Mouse (Mus musculus) hindbrain, embryonic 12.5 days (tissue): Measurements from ENCODE around the gene Cldn9. TPM values are rescaled to one million over a fixed set of nuclear protein-coding genes. Genes with fewer than 3 reads are reported as not detected.
A peak's percentile ranks its signal among the peaks of the same experiment; 100 is the strongest.

Experiments
- ATAC-seq: fragments of 200-750 bp; cut with Nextera tagmentation; 2 replicates; pipeline ENCODE4 v1.8.0; 2017; ENCODE audit warnings: moderate TSS enrichment; ENCODE audit not compliant: low FRiP score
- H3K27ac ChIP-seq: fragments of 300-500 bp; sonication (generic); 2 replicates; pipeline ENCODE4 v1.5.1; 2016; ENCODE audit warnings: mild to moderate bottlenecking
- H3K27me3 ChIP-seq: fragments of 300-500 bp; sonication (generic); 2 replicates; pipeline ENCODE4 v1.6.1; 2016; ENCODE audit warnings: mild to moderate bottlenecking
- H3K36me3 ChIP-seq: fragments of 300-500 bp; sonication (generic); 2 replicates; pipeline ENCODE4 v1.6.1; 2016; ENCODE audit warnings: mild to moderate bottlenecking
- H3K4me1 ChIP-seq: fragments of 300-500 bp; sonication (generic); 2 replicates; pipeline ENCODE4 v1.6.1; 2016
- H3K4me2 ChIP-seq: fragments of 300-500 bp; sonication (generic); replicated peaks from 2 replicates; pipeline ENCODE4 v1.6.1; 2016; ENCODE audit warnings: mild to moderate bottlenecking
- H3K4me3 ChIP-seq: fragments of 300-500 bp; sonication (generic); 2 replicates; pipeline ENCODE4 v1.5.1; 2016; ENCODE audit warnings: mild to moderate bottlenecking
- H3K9ac ChIP-seq: fragments of 300-500 bp; sonication (generic); 2 replicates; pipeline ENCODE4 v1.6.1; 2016; ENCODE audit warnings: mild to moderate bottlenecking, moderate library complexity
- H3K9me3 ChIP-seq: fragments of 300-500 bp; sonication (generic); replicated peaks from 2 replicates; pipeline ENCODE4 v1.6.1; 2016; ENCODE audit warnings: mild to moderate bottlenecking
- WGBS: fragments of 180-500 bp; shearing (Covaris S2); methylation state at CpG from one replicate; pipeline ENCODE4 v1.1.7; 2016; 5-methylcytosine and 5-hydroxymethylcytosine counted together
- polyA plus RNA-seq: library from polyadenylated mRNA; unstranded; fragments of >200 nt; fragmentation: Nextera tagmentation; extraction: Ambion mirVana; gene quantifications from 2 replicates; pipeline ENCODE4 v1.2.1, GENCODE M21; 2016

The Cldn9 gene
- polyA plus RNA-seq, 1 experiment from 2014 or later = 14.6 TPM

- H3K27ac ChIP-seq = no peak within 1 kb of the TSS
- peaks cover 36% of the 10 kb centered on the region for H3K4me1 ChIP-seq
- WGBS = under 1% methylated on average over 34 of the region's 34 CpGs
- peak within 1 kb of the TSS; percentile 54 for H3K9ac ChIP-seq
- no peak; the same call in 1 of the 2 replicates for ATAC-seq
- peaks cover 73% of the 10 kb centered on the region for H3K27me3 ChIP-seq
- no peaks in the 10 kb centered on the region for H3K9me3 ChIP-seq
- peak within 1 kb of the TSS; percentile 35 for H3K4me3 ChIP-seq
- H3K36me3 ChIP-seq = no peaks in the 10 kb centered on the region
- H3K4me2 ChIP-seq = peak within 1 kb of the TSS; percentile 91
These were observed 6.6 kb downstream of the Cldn9 start, which contains the start of gene Tnfrsf12a for GRCm38 (mm10) chr17:23677236-23677679. TSS of gene Tnfrsf12a (minus strand) at chr17:23677468.

- no peak overlapping the region for H3K27ac ChIP-seq
- H3K4me1 ChIP-seq = peaks cover 36% of the 10 kb centered on the region
- peak overlapping the region; percentile 54 for H3K9ac ChIP-seq
- H3K4me3 ChIP-seq = peak overlapping the region; percentile 35
- no peaks in the 10 kb centered on the region for H3K36me3 ChIP-seq
- under 1% methylated on average over 36 of the region's 37 CpGs for WGBS
- peaks cover 66% of the 10 kb centered on the region for H3K27me3 ChIP-seq
- no peak for ATAC-seq
- H3K9me3 ChIP-seq = no peaks in the 10 kb centered on the region
- H3K4me2 ChIP-seq = peak overlapping the region; percentile 91
These were observed 7.3 kb downstream of the Cldn9 start for GRCm38 (mm10) chr17:23676473-23677031.

GRCm38 (mm10) chr17:23675564-23676281, 8.1 kb downstream of the Cldn9 start:
- no peak overlapping the region for H3K27ac ChIP-seq
- peaks cover 58% of the 10 kb centered on the region for H3K27me3 ChIP-seq
- peak overlapping the region; percentile 54 for H3K9ac ChIP-seq
- peaks cover 36% of the 10 kb centered on the region for H3K4me1 ChIP-seq
- peak overlapping the region; percentile 35 for H3K4me3 ChIP-seq
- no peak for ATAC-seq
- no peaks in the 10 kb centered on the region for H3K9me3 ChIP-seq
- H3K36me3 ChIP-seq = peaks cover under 1% of the 10 kb centered on the region; the same call in 1 of the 2 replicates
- WGBS = 11% methylated on average over 15 of the region's 15 CpGs
- peak overlapping the region; percentile 91 for H3K4me2 ChIP-seq

GRCm38 (mm10) chr17:23675127-23675526, 8.7 kb downstream of the Cldn9 start:
- H3K4me2 ChIP-seq = no peak overlapping the region
- no peaks in the 10 kb centered on the region for H3K9me3 ChIP-seq
- WGBS = 42% methylated on average over 5 of the region's 5 CpGs
- H3K4me1 ChIP-seq = peaks cover 36% of the 10 kb centered on the region
- no peak overlapping the region for H3K27ac ChIP-seq
- ATAC-seq = no peak
- H3K9ac ChIP-seq = no peak overlapping the region
- H3K27me3 ChIP-seq = peaks cover 52% of the 10 kb centered on the region
- H3K4me3 ChIP-seq = no peak overlapping the region
- peaks cover 6% of the 10 kb centered on the region for H3K36me3 ChIP-seq

GRCm38 (mm10) chr17:23674271-23674952, 9.4 kb downstream of the Cldn9 start:
- Histone ChIP-seq H3K4me1 (peaks cover 34% of the 10 kb centered on the region), H3K4me3 (peak overlapping the region; percentile 57), H3K9ac (peak overlapping the region; percentile 72), H3K27ac (no peak overlapping the region), H3K36me3 (peaks cover 14% of the 10 kb centered on the region), H3K4me2 (peak overlapping the region; percentile 75), H3K27me3 (peaks cover 45% of the 10 kb centered on the region), H3K9me3 (no peaks in the 10 kb centered on the region)
- 44% methylated on average over 9 of the region's 9 CpGs for WGBS
- no peak; the same call in 1 of the 2 replicates for ATAC-seq

GRCm38 (mm10) chr17:23673424-23674073, 10.3 kb downstream of the Cldn9 start, which contains the start of the genes Hcfc1r1 and Thoc6:
TSS of gene Hcfc1r1 (plus strand) at chr17:23673596.
TSS of gene Thoc6 (minus strand) at chr17:23673882.
- Histone ChIP-seq H3K4me1 (peaks cover 30% of the 10 kb centered on the region), H3K4me2 (peak within 1 kb of the TSS; percentile 75), H3K4me3 (peak within 1 kb of the TSS; percentile 57), H3K36me3 (peaks cover 22% of the 10 kb centered on the region), H3K27me3 (peaks cover 36% of the 10 kb centered on the region), H3K27ac (peak within 1 kb of the TSS; percentile 75), H3K9ac (peak within 1 kb of the TSS; percentile 72), H3K9me3 (no peaks in the 10 kb centered on the region)
- under 1% methylated on average over 45 of the region's 45 CpGs for WGBS
- peak; percentile 95 for ATAC-seq

- WGBS = 70% methylated on average over 3 of the region's 3 CpGs
- Histone ChIP-seq H3K9ac (no peak overlapping the region), H3K4me3 (peak overlapping the region; percentile 57), H3K27ac (no peak overlapping the region), H3K9me3 (no peaks in the 10 kb centered on the region), H3K27me3 (peaks cover 30% of the 10 kb centered on the region), H3K4me1 (peaks cover 30% of the 10 kb centered on the region), H3K36me3 (peaks cover 29% of the 10 kb centered on the region), H3K4me2 (peak overlapping the region; percentile 75)
- no peak for ATAC-seq
These were observed 11.1 kb downstream of the Cldn9 start for GRCm38 (mm10) chr17:23672761-23673160.

GRCm38 (mm10) chr17:23671519-23671918, 12.3 kb downstream of the Cldn9 start:
- no peak overlapping the region for H3K27ac ChIP-seq
- no peak overlapping the region for H3K4me3 ChIP-seq
- no peak overlapping the region for H3K9ac ChIP-seq
- peaks cover 26% of the 10 kb centered on the region for H3K4me1 ChIP-seq
- no peak overlapping the region for H3K4me2 ChIP-seq
- ATAC-seq = no peak
- H3K27me3 ChIP-seq = peaks cover 22% of the 10 kb centered on the region
- WGBS = 93% methylated on average over 3 of the region's 3 CpGs
- no peaks in the 10 kb centered on the region for H3K9me3 ChIP-seq
- peaks cover 40% of the 10 kb centered on the region for H3K36me3 ChIP-seq

- H3K27me3 ChIP-seq = peaks cover 13% of the 10 kb centered on the region
- no peaks in the 10 kb centered on the region for H3K9me3 ChIP-seq
- 92% methylated on average over 7 of the region's 7 CpGs for WGBS
- no peak for ATAC-seq
- H3K27ac ChIP-seq = no peak overlapping the region
- no peak overlapping the region for H3K4me3 ChIP-seq
- H3K9ac ChIP-seq = no peak overlapping the region
- H3K4me2 ChIP-seq = no peak overlapping the region
- peaks cover 16% of the 10 kb centered on the region for H3K4me1 ChIP-seq
- H3K36me3 ChIP-seq = peaks cover 44% of the 10 kb centered on the region
These were observed 13.2 kb downstream of the Cldn9 start for GRCm38 (mm10) chr17:23670516-23671074.

GRCm38 (mm10) chr17:23665511-23665910, 18.3 kb downstream of the Cldn9 start:
- H3K4me3 ChIP-seq = no peak overlapping the region
- H3K4me2 ChIP-seq = no peak overlapping the region
- ATAC-seq = no peak
- 78% methylated on average over 14 of the region's 14 CpGs for WGBS
- H3K4me1 ChIP-seq = no peaks in the 10 kb centered on the region
- no peak overlapping the region for H3K9ac ChIP-seq
- H3K36me3 ChIP-seq = peaks cover 42% of the 10 kb centered on the region
- no peaks in the 10 kb centered on the region for H3K9me3 ChIP-seq
- H3K27me3 ChIP-seq = peaks cover 28% of the 10 kb centered on the region
- no peak overlapping the region for H3K27ac ChIP-seq

GRCm38 (mm10) chr17:23664556-23665021, 19.2 kb downstream of the Cldn9 start:
- Histone ChIP-seq H3K9ac (no peak overlapping the region), H3K27me3 (peaks cover 38% of the 10 kb centered on the region), H3K4me2 (no peak overlapping the region), H3K27ac (no peak overlapping the region), H3K4me1 (no peaks in the 10 kb centered on the region), H3K9me3 (no peaks in the 10 kb centered on the region), H3K36me3 (peaks cover 33% of the 10 kb centered on the region), H3K4me3 (no peak overlapping the region)
- ATAC-seq = no peak
- WGBS = 6% methylated on average over 5 of the region's 5 CpGs
